Mouse (Mus musculus) c-Kit-positive CD71-negative TER-119-negative erythroid progenitor cells, embryonic 14.5 days (primary cell): ENCODE results near the gene Zfand4.

Experiments used
- DNase-seq: peaks from one replicate; pipeline ENCODE4 v3.0.0-alpha.2; 2013; ENCODE audit warnings: low read depth

Zfand4 gene

DNA sequence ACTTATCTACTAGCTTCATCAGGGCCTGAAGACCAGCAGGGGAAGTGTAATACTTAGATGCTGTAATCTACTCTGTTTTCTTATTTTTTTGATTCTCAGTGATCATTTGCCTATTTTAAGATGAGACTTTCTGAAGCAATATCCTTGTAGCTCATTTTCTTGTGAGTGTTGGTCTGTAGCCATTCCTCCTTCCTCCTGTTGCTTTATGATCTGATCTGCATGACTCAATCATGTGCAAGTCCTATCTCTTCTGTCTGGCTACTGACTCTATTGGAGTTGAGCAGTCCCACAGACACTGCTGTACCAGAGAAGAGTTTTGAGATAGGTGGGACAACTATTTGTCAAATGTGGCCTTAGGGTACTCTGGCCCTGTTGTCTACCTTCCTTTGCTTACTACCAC lies 110.6 kb downstream of the Zfand4 start:
- no peak for DNase-seq

DNA sequence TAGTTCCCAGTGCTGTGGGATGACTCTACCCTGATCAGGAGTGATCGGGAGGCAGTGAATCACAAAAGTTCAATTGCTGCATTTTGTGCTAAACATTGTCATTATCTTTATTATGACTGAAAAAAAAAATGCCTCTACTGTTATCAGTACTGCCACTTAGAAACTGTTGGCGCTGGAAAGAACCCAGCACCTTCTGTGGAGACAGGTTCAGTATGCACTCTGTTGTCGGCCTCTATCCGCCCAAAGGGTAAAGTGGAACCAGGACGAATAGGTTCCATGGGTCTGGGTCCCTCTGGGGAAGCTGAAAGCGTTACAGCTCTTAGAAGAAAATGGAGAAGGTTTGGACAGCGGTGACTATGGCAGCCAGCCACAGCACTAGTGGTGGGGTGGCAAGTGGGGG lies 114.9 kb downstream of the Zfand4 start:
- no peak for DNase-seq
